Mouse (Mus musculus) hindbrain, postnatal 0 days (tissue): ENCODE measurements at regions not wholly inside any gene's neighbourhood (a gene's known extent, or its start where the extent isn't known, plus 50 kb on each side); places are given as distances from the start of the nearest gene placed in this dataset.

Experiments
- ATAC-seq: fragments of 200-750 bp; cut with Nextera tagmentation; 2 replicates; pipeline ENCODE4 v1.8.0; 2017; ENCODE audit warnings: mild to moderate bottlenecking, moderate TSS enrichment, moderate library complexity
- DNase-seq: peaks from one replicate; pipeline ENCODE4 v3.0.0-alpha.2; 2015; ENCODE audit warnings: low spot score
- H3K27ac ChIP-seq: fragments of 300-500 bp; sonication (generic); 2 replicates; pipeline ENCODE4 v1.5.1; 2014; ENCODE audit warnings: mild to moderate bottlenecking
- H3K27me3 ChIP-seq: fragments of 300-500 bp; sonication (generic); 2 replicates; pipeline ENCODE4 v1.6.1; 2014; ENCODE audit warnings: low read length, mixed read lengths; ENCODE audit not compliant: insufficient read depth
- H3K36me3 ChIP-seq: fragments of 300-500 bp; sonication (generic); 2 replicates; pipeline ENCODE4 v1.6.1; 2014; ENCODE audit warnings: low read length, mixed read lengths; ENCODE audit not compliant: insufficient read depth
- H3K4me1 ChIP-seq: fragments of 300-500 bp; sonication (generic); 2 replicates; pipeline ENCODE4 v1.6.1; 2014; ENCODE audit warnings: antibody characterized with exemption, low read length, mixed read lengths; ENCODE audit not compliant: insufficient read depth
- H3K4me2 ChIP-seq: fragments of 300-500 bp; sonication (generic); 2 replicates; pipeline ENCODE4 v1.6.1; 2014; ENCODE audit warnings: low read depth, mild to moderate bottlenecking, low read length, moderate library complexity, mixed read lengths
- H3K4me3 ChIP-seq: fragments of 300-500 bp; sonication (generic); 2 replicates; pipeline ENCODE4 v1.5.1; 2014; ENCODE audit warnings: low read length
- H3K9ac ChIP-seq: fragments of 300-500 bp; sonication (generic); replicated peaks from 2 replicates; pipeline ENCODE4 v1.6.1; 2014; ENCODE audit warnings: mild to moderate bottlenecking, low read length, moderate library complexity, mixed read lengths
- H3K9me3 ChIP-seq: fragments of 300-500 bp; sonication (generic); 2 replicates; pipeline ENCODE4 v1.6.1; 2016; ENCODE audit warnings: low read length, mixed read lengths
- CTCF ChIP-seq: IDR thresholded peaks from 2 replicates; pipeline ENCODE4 v1.5.1; 2016; ENCODE audit warnings: antibody characterized with exemption, control low read depth, low read depth
- WGBS: fragments of 180-500 bp; shearing (Covaris S2); extraction: QIAGEN DNeasy Blood & Tissue Kit; methylation state at CpG from one replicate; pipeline ENCODE4 v1.1.7; 2014; 5-methylcytosine and 5-hydroxymethylcytosine counted together

GRCm38 (mm10) chr10:106113083-106113482 lies 271.9 kb upstream of the Mettl25 start:
- Histone ChIP-seq H3K9ac (no peak overlapping the region), H3K9me3 (no peaks in the 10 kb centered on the region), H3K4me3 (no peak overlapping the region), H3K4me2 (no peak overlapping the region), H3K27ac (no peak overlapping the region), H3K36me3 (no peaks in the 10 kb centered on the region), H3K27me3 (no peaks in the 10 kb centered on the region), H3K4me1 (no peaks in the 10 kb centered on the region)
- DNase-seq (no peak), ATAC-seq (no peak)
- TF ChIP-seq CTCF, result no peak
- 65% methylated on average over 3 of the region's 3 CpGs for WGBS

GRCm38 (mm10) chr10:106114743-106115486 lies 273.7 kb upstream of the Mettl25 start:
- no peaks in the 10 kb centered on the region for H3K4me1 ChIP-seq
- WGBS, result 41% methylated on average over 6 of the region's 6 CpGs

DNA sequence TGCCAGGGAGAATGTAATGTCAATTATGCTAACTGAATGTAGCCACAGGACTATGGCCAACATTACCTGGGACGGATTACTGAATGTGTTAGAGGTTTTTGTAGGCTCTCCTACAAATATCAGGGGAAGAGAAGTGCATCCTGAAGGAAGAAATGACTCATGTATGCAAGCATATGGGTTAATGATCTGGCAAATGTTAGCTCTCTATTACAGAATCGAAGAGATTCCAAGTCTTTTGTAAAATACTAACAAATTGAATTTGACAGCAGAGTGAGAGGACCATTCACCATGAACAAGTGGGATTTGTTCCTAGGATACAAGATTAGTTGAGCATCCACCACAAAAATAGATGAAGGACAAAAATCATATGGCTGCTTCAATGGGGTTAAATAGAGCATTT lies 280.6 kb upstream of the Mettl25 start:
- H3K4me1 ChIP-seq, result peaks cover 5% of the 10 kb centered on the region; the same call in 1 of the 2 replicates
- H3K9ac ChIP-seq, result no peak overlapping the region
- no peaks in the 10 kb centered on the region for H3K36me3 ChIP-seq
- 57% methylated on average over 2 of the region's 2 CpGs for WGBS
- no peaks in the 10 kb centered on the region for H3K27me3 ChIP-seq
- no peak overlapping the region for H3K4me2 ChIP-seq
- TF ChIP-seq CTCF, result no peak
- peak; percentile 16 for DNase-seq
- no peaks in the 10 kb centered on the region for H3K9me3 ChIP-seq
- H3K4me3 ChIP-seq, result no peak overlapping the region
- ATAC-seq, result no peak
- no peak overlapping the region; the same call in 1 of the 2 replicates for H3K27ac ChIP-seq

More at GRCm38 (mm10) chr10:106114743-106115486, 273.7 kb upstream of the Mettl25 start:
- H3K27ac ChIP-seq, result 0 out of 2 replicates have a peak overlapping the region, but pooled peaks have one; percentile 26
- H3K27me3 ChIP-seq, result no peaks in the 10 kb centered on the region
- no peak overlapping the region for H3K9ac ChIP-seq
- H3K36me3 ChIP-seq, result no peaks in the 10 kb centered on the region
- DNase-seq (peak; percentile 71), ATAC-seq (peak; percentile 80)
- H3K4me2 ChIP-seq, result no peak overlapping the region
- no peaks in the 10 kb centered on the region for H3K9me3 ChIP-seq
- H3K4me3 ChIP-seq, result no peak overlapping the region
- TF ChIP-seq CTCF, result no peak

DNA sequence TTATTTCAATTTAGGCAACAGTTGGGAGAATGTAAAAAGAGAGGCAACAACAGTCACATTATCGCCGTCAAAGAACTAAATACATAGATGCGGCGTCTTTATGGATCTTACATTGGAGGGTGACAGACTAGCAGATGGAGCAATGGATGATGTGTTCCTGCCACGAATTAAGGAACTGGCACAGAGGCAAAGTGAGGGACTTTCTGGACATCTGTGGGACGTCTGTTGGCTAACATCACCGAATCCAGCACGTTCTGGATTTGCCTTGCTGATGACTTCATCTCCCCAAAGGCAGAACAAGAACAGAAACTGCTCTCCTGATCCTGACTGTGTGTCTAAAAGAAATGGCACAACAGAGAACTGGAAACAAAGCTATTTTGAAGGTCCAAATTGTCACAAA lies 281.8 kb upstream of the Mettl25 start:
- peak; percentile 55; the same call in 1 of the 2 replicates for ATAC-seq
- Histone ChIP-seq H3K4me3 (no peak overlapping the region), H3K27me3 (no peaks in the 10 kb centered on the region), H3K9ac (no peak overlapping the region), H3K27ac (no peak overlapping the region), H3K9me3 (no peaks in the 10 kb centered on the region), H3K36me3 (no peaks in the 10 kb centered on the region), H3K4me1 (peaks cover 5% of the 10 kb centered on the region; the same call in 1 of the 2 replicates), H3K4me2 (no peak overlapping the region)
- WGBS, result 62% methylated on average over 8 of the region's 8 CpGs
- peak; percentile 64 for DNase-seq
- TF ChIP-seq CTCF, result no peak

GRCm38 (mm10) chr10:106172131-106172530 lies 298.0 kb upstream of the Ppfia2 start:
- WGBS, result 76% methylated on average over 3 of the region's 3 CpGs
- Histone ChIP-seq H3K27me3 (no peaks in the 10 kb centered on the region), H3K36me3 (no peaks in the 10 kb centered on the region), H3K27ac (no peak overlapping the region), H3K9me3 (no peaks in the 10 kb centered on the region), H3K4me3 (no peak overlapping the region), H3K4me1 (no peaks in the 10 kb centered on the region), H3K9ac (no peak overlapping the region), H3K4me2 (no peak overlapping the region)
- ATAC-seq (no peak), DNase-seq (no peak)
- no peak for TF ChIP-seq CTCF

DNA sequence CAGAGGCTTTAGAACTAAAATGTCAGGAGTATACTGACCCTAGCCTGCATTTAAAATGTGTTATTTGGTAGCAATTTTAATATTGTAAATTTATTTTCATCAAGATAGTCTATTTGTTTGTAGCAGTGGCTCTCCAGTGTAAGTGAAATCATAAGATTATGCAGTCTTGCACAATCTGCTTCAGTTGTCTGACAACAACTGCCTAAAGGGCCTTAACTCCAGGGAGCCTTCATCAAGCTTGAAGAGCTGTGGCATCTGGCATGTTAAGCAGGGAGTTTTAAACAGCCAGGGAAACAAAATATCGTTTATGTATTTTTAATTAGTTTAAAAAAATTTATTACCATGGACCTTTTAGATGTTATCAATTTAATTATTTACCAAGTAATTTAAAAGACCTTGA lies 295.7 kb upstream of the Ppfia2 start:
- ATAC-seq, result no peak
- Histone ChIP-seq H3K9ac (no peak overlapping the region), H3K27me3 (no peaks in the 10 kb centered on the region), H3K4me3 (no peak overlapping the region), H3K27ac (no peak overlapping the region), H3K9me3 (no peaks in the 10 kb centered on the region), H3K36me3 (no peaks in the 10 kb centered on the region), H3K4me1 (no peaks in the 10 kb centered on the region), H3K4me2 (no peak overlapping the region)
- DNase-seq, result peak; percentile 30
- no peak for TF ChIP-seq CTCF
- WGBS, result 42% methylated on average over 1 of the region's 1 CpGs

GRCm38 (mm10) chr10:106179651-106180050 lies 290.5 kb upstream of the Ppfia2 start:
- H3K36me3 ChIP-seq, result no peaks in the 10 kb centered on the region
- no peak overlapping the region for H3K4me3 ChIP-seq
- 89% methylated on average over 3 of the region's 3 CpGs for WGBS

More at GRCm38 (mm10) chr10:106179651-106180050, 290.5 kb upstream of the Ppfia2 start:
- Histone ChIP-seq H3K9me3 (no peaks in the 10 kb centered on the region), H3K27me3 (no peaks in the 10 kb centered on the region), H3K4me1 (no peaks in the 10 kb centered on the region), H3K4me2 (no peak overlapping the region), H3K9ac (no peak overlapping the region), H3K27ac (no peak overlapping the region)
- DNase-seq (no peak), ATAC-seq (no peak)
- TF ChIP-seq CTCF, result no peak
